Mouse (Mus musculus): ENCODE data around the gene Prg4. TPM values are rescaled to one million over a fixed set of nuclear protein-coding genes. Genes with fewer than 3 reads are reported as not detected.

Gene Prg4
- polyA plus RNA-seq (2015; fragmentation: Nextera tagmentation; extraction: Ambion mirVana) = 0.14 and 0.15 TPM in 2 replicates

- H3K4me1 ChIP-seq (ENCODE audit: control insufficient read depth, low read depth, low read length) = no peaks in the 10 kb centered on the region
- no peak within 1 kb of the TSS for H3K4me3 ChIP-seq (ENCODE audit: low read depth, low read length)
- 69% methylated on average over 3 of the region's 3 CpGs for whole genome bisulfite sequencing (ENCODE audit: insufficient replicate concordance)
- H3K9ac ChIP-seq (ENCODE audit: low read depth, low read length) = no peak within 1 kb of the TSS
- H3K4me2 ChIP-seq (ENCODE audit: low read depth, low read length) = no peak within 1 kb of the TSS
- no peaks in the 10 kb centered on the region for H3K36me3 ChIP-seq (ENCODE audit: control insufficient read depth, insufficient read depth)
- H3K9me3 ChIP-seq (replicated peaks; ENCODE audit: control insufficient read depth, low read length) = no peaks in the 10 kb centered on the region
- no peak for ATAC-seq (ENCODE audit: low read depth)
- no peaks in the 10 kb centered on the region for H3K27me3 ChIP-seq (ENCODE audit: control insufficient read depth, insufficient read depth, low read depth, low read length)
- no peak within 1 kb of the TSS for H3K27ac ChIP-seq (ENCODE audit: low read length)
These were observed at the start of gene Prg4 for GRCm38 (mm10) chr1:150466132-150466531. Prg4 (minus strand) TSS chr1:150466165.

DNA sequence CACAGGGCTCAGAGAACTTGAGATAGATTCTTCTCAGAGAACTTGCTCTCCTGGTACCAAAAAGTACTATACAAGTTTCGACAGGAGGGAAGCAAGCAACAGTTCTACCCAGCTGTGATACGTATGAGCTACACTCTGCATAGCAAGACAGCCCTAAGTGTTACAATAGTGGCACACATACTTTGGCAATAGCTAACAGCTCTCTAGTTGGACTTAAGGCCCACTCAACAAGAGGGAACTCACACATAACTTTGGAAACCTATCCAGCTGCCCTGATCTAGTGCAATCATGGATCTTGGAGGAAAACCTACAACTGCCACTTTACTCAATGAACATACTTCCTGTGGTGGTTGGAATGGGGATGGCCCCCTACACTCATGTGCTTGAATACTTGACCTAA is 47.1 kb upstream of the Prg4 start:
- Histone ChIP-seq H3K4me1 (ENCODE audit: control insufficient read depth, low read depth, low read length) (no peaks in the 10 kb centered on the region), H3K27me3 (ENCODE audit: control insufficient read depth, insufficient read depth, low read depth, low read length) (no peaks in the 10 kb centered on the region), H3K4me3 (ENCODE audit: low read depth, low read length) (no peak overlapping the region), H3K27ac (ENCODE audit: low read length) (no peak overlapping the region), H3K4me2 (ENCODE audit: low read depth, low read length) (no peak overlapping the region), H3K9ac (ENCODE audit: low read depth, low read length) (no peak overlapping the region), H3K9me3 (replicated peaks; ENCODE audit: control insufficient read depth, low read length) (no peaks in the 10 kb centered on the region), H3K36me3 (ENCODE audit: control insufficient read depth, insufficient read depth) (no peaks in the 10 kb centered on the region)
- WGBS (ENCODE audit: insufficient replicate concordance) = 60% methylated on average over 2 of the region's 2 CpGs
- no peak for ATAC-seq (ENCODE audit: low read depth)

GRCm38 (mm10) chr1:150505794-150506193 is 39.8 kb upstream of the Prg4 start:
- Histone ChIP-seq H3K27ac (ENCODE audit: low read length) (no peak overlapping the region), H3K36me3 (ENCODE audit: control insufficient read depth, insufficient read depth) (no peaks in the 10 kb centered on the region), H3K9ac (ENCODE audit: low read depth, low read length) (no peak overlapping the region), H3K4me3 (ENCODE audit: low read depth, low read length) (no peak overlapping the region), H3K4me2 (ENCODE audit: low read depth, low read length) (no peak overlapping the region), H3K9me3 (replicated peaks; ENCODE audit: control insufficient read depth, low read length) (no peaks in the 10 kb centered on the region), H3K4me1 (ENCODE audit: control insufficient read depth, low read depth, low read length) (no peaks in the 10 kb centered on the region), H3K27me3 (ENCODE audit: control insufficient read depth, insufficient read depth, low read depth, low read length) (no peaks in the 10 kb centered on the region)
- ATAC-seq (ENCODE audit: low read depth) = no peak
- 27% methylated on average over 2 of the region's 2 CpGs for WGBS (ENCODE audit: insufficient replicate concordance)

DNA sequence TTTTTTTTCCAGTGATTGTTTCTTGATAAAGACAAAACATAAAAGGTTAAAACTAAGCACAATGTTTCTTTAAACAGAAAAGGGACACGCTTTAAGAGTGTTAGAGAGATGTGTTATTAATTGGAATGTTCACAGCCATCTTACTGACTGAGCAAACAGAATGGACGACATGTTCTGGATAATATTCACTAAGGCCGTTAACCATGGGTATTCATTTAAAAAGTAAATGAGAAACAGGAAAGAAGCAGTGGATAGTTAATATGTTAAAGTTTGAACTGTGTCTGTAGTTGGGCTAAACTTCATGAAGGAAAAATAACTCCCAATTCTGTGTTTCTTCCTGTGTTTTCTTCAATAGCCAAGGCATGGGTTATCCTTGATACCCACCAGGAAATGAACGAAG is 37.4 kb upstream of the Prg4 start:
- WGBS (ENCODE audit: insufficient replicate concordance) = 54% methylated on average over 4 of the region's 4 CpGs
- no peak overlapping the region for H3K4me3 ChIP-seq (ENCODE audit: low read depth, low read length)
- no peak overlapping the region for H3K4me2 ChIP-seq (ENCODE audit: low read depth, low read length)
- no peak overlapping the region for H3K9ac ChIP-seq (ENCODE audit: low read depth, low read length)
- no peak overlapping the region for H3K27ac ChIP-seq (ENCODE audit: low read length)
- no peak for ATAC-seq (ENCODE audit: low read depth)
- H3K27me3 ChIP-seq (ENCODE audit: control insufficient read depth, insufficient read depth, low read depth, low read length) = no peaks in the 10 kb centered on the region
- no peaks in the 10 kb centered on the region for H3K9me3 ChIP-seq (replicated peaks; ENCODE audit: control insufficient read depth, low read length)
- H3K36me3 ChIP-seq (ENCODE audit: control insufficient read depth, insufficient read depth) = no peaks in the 10 kb centered on the region
- no peaks in the 10 kb centered on the region for H3K4me1 ChIP-seq (ENCODE audit: control insufficient read depth, low read depth, low read length)

- no peak overlapping the region for H3K27ac ChIP-seq (ENCODE audit: low read length)
- H3K27me3 ChIP-seq (ENCODE audit: control insufficient read depth, insufficient read depth, low read depth, low read length) = no peaks in the 10 kb centered on the region
- H3K4me1 ChIP-seq (ENCODE audit: control insufficient read depth, low read depth, low read length) = no peaks in the 10 kb centered on the region
- H3K4me3 ChIP-seq (ENCODE audit: low read depth, low read length) = no peak overlapping the region
- 51% methylated on average over 2 of the region's 2 CpGs for WGBS (ENCODE audit: insufficient replicate concordance)
- H3K9me3 ChIP-seq (replicated peaks; ENCODE audit: control insufficient read depth, low read length) = no peaks in the 10 kb centered on the region
- H3K4me2 ChIP-seq (ENCODE audit: low read depth, low read length) = no peak overlapping the region
- ATAC-seq (ENCODE audit: low read depth) = no peak
- no peak overlapping the region for H3K9ac ChIP-seq (ENCODE audit: low read depth, low read length)
- H3K36me3 ChIP-seq (ENCODE audit: control insufficient read depth, insufficient read depth) = no peaks in the 10 kb centered on the region
These were observed 32.2 kb upstream of the Prg4 start for GRCm38 (mm10) chr1:150498177-150498576.

DNA sequence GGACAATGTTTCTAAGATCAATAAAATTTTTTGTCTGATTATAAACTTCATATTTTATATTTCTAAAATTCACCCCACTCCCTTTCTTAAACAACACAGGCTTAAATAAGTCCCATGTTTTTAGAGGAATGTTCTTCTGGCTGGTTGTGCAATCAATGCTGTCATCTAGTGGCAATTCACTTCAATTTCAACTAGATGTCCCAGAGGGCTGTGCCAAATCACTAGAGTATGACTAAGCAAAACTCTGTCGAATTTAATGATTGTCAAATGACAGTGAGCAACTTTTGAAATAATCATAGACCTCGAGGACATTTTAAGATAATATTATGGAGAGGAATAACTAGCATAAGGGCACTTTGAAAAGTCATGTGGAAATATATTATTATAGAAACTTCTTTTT is 31.7 kb upstream of the Prg4 start:
- no peak for ATAC-seq (ENCODE audit: low read depth)
- WGBS (ENCODE audit: insufficient replicate concordance) = 30% methylated on average over 2 of the region's 2 CpGs
- H3K36me3 ChIP-seq (ENCODE audit: control insufficient read depth, insufficient read depth) = no peaks in the 10 kb centered on the region

GRCm38 (mm10) chr1:150496626-150497302 is 30.8 kb upstream of the Prg4 start:
- H3K4me2 ChIP-seq (ENCODE audit: low read depth, low read length) = no peak overlapping the region
- no peak overlapping the region for H3K4me3 ChIP-seq (ENCODE audit: low read depth, low read length)
- no peak overlapping the region for H3K27ac ChIP-seq (ENCODE audit: low read length)
- no peak for ATAC-seq (ENCODE audit: low read depth)
- H3K4me1 ChIP-seq (ENCODE audit: control insufficient read depth, low read depth, low read length) = no peaks in the 10 kb centered on the region
- no peaks in the 10 kb centered on the region for H3K9me3 ChIP-seq (replicated peaks; ENCODE audit: control insufficient read depth, low read length)
- no peak overlapping the region for H3K9ac ChIP-seq (ENCODE audit: low read depth, low read length)
- H3K36me3 ChIP-seq (ENCODE audit: control insufficient read depth, insufficient read depth) = no peaks in the 10 kb centered on the region
- H3K27me3 ChIP-seq (ENCODE audit: control insufficient read depth, insufficient read depth, low read depth, low read length) = no peaks in the 10 kb centered on the region
- WGBS (ENCODE audit: insufficient replicate concordance) = 57% methylated on average over 6 of the region's 6 CpGs

More for the DNA sequence above, 31.7 kb upstream of the Prg4 start:
- Histone ChIP-seq H3K27ac (ENCODE audit: low read length) (no peak overlapping the region), H3K9me3 (replicated peaks; ENCODE audit: control insufficient read depth, low read length) (no peaks in the 10 kb centered on the region), H3K9ac (ENCODE audit: low read depth, low read length) (no peak overlapping the region), H3K4me1 (ENCODE audit: control insufficient read depth, low read depth, low read length) (no peaks in the 10 kb centered on the region), H3K4me2 (ENCODE audit: low read depth, low read length) (no peak overlapping the region), H3K4me3 (ENCODE audit: low read depth, low read length) (no peak overlapping the region), H3K27me3 (ENCODE audit: control insufficient read depth, insufficient read depth, low read depth, low read length) (no peaks in the 10 kb centered on the region)

GRCm38 (mm10) chr1:150489148-150489547 is 23.2 kb upstream of the Prg4 start:
- ATAC-seq (ENCODE audit: low read depth) = no peak
- Histone ChIP-seq H3K27ac (ENCODE audit: low read length) (no peak overlapping the region), H3K27me3 (ENCODE audit: control insufficient read depth, insufficient read depth, low read depth, low read length) (no peaks in the 10 kb centered on the region), H3K4me3 (ENCODE audit: low read depth, low read length) (no peak overlapping the region), H3K36me3 (ENCODE audit: control insufficient read depth, insufficient read depth) (no peaks in the 10 kb centered on the region), H3K4me1 (ENCODE audit: control insufficient read depth, low read depth, low read length) (no peaks in the 10 kb centered on the region), H3K4me2 (ENCODE audit: low read depth, low read length) (no peak overlapping the region), H3K9me3 (replicated peaks; ENCODE audit: control insufficient read depth, low read length) (no peaks in the 10 kb centered on the region), H3K9ac (ENCODE audit: low read depth, low read length) (no peak overlapping the region)
- WGBS (ENCODE audit: insufficient replicate concordance) = 75% methylated on average over 2 of the region's 2 CpGs

DNA sequence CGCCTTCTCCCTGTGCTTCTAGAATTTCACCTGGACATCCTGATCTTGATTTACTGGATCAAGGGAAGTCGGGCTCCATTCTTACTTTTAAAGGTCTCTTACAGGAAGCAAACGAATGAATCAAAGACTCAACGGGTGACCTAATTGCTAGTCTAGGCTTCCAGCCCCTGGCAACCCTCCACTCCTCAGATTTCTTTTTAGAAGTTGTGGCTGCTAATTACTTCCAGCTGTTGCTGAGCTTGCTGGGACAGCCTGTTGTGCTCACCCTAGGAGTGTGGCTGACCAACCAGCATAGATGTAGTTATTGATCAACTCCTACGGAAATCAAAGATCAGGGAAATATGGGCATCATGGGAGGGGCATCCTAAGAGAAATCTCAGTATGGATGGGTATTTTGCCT is 14.7 kb upstream of the Prg4 start:
- H3K4me3 ChIP-seq (ENCODE audit: low read depth, low read length) = no peak overlapping the region
- 72% methylated on average over 5 of the region's 5 CpGs for WGBS (ENCODE audit: insufficient replicate concordance)
- no peaks in the 10 kb centered on the region for H3K36me3 ChIP-seq (ENCODE audit: control insufficient read depth, insufficient read depth)
- no peaks in the 10 kb centered on the region for H3K4me1 ChIP-seq (ENCODE audit: control insufficient read depth, low read depth, low read length)
- no peaks in the 10 kb centered on the region for H3K27me3 ChIP-seq (ENCODE audit: control insufficient read depth, insufficient read depth, low read depth, low read length)
- H3K4me2 ChIP-seq (ENCODE audit: low read depth, low read length) = no peak overlapping the region
- ATAC-seq (ENCODE audit: low read depth) = no peak
- H3K9ac ChIP-seq (ENCODE audit: low read depth, low read length) = no peak overlapping the region
- no peaks in the 10 kb centered on the region for H3K9me3 ChIP-seq (replicated peaks; ENCODE audit: control insufficient read depth, low read length)
- H3K27ac ChIP-seq (ENCODE audit: low read length) = no peak overlapping the region

All from liver, embryonic 16.5 days (tissue).